Mouse (Mus musculus) testis, adult 2 months (tissue): ENCODE measurements around the gene Gcnt3. TPM values are rescaled to one million over a fixed set of nuclear protein-coding genes. Genes with fewer than 3 reads are reported as not detected.

Experiments used
- H3K27ac ChIP-seq: fragments of 200-500 bp; 2 replicates; pipeline ENCODE4 v1.5.1; 2012; ENCODE audit warnings: low read depth, low read length; ENCODE audit not compliant: control insufficient read depth, insufficient read depth
- H3K27me3 ChIP-seq: fragments of 200-500 bp; 2 replicates; pipeline ENCODE4 v1.6.1; 2012; ENCODE audit warnings: mild to moderate bottlenecking, low read length, moderate library complexity; ENCODE audit not compliant: control insufficient read depth, insufficient read depth
- H3K36me3 ChIP-seq: fragments of 200-500 bp; 2 replicates; pipeline ENCODE4 v1.6.1; 2012; ENCODE audit warnings: mild to moderate bottlenecking, low read length; ENCODE audit not compliant: control insufficient read depth, insufficient read depth
- H3K4me1 ChIP-seq: fragments of 200-500 bp; 2 replicates; pipeline ENCODE4 v1.6.1; 2012; ENCODE audit warnings: low read length; ENCODE audit not compliant: control insufficient read depth, insufficient read depth
- H3K4me3 ChIP-seq: fragments of 200-500 bp; 2 replicates; pipeline ENCODE4 v1.5.1; 2012; ENCODE audit warnings: low read depth, mild to moderate bottlenecking, low read length, moderate library complexity, mixed read lengths; ENCODE audit not compliant: control insufficient read depth
- CTCF ChIP-seq: fragments of 200-500 bp; IDR thresholded peaks from 2 replicates; pipeline ENCODE4 v1.5.1; 2012; ENCODE audit warnings: low read depth, mild to moderate bottlenecking, inconsistent platforms, low read length, moderate library complexity; ENCODE audit not compliant: control insufficient read depth, insufficient read depth, insufficient replicate concordance
- POLR2A ChIP-seq: fragments of 200-500 bp; IDR thresholded peaks from 2 replicates; pipeline ENCODE4 v1.6.1; 2012; ENCODE audit warnings: low read depth, mild to moderate bottlenecking, inconsistent platforms, low read length, moderate library complexity; ENCODE audit not compliant: control insufficient read depth
- polyA plus RNA-seq: library from polyadenylated mRNA; depleted of rRNA; stranded (reverse); fragments of >200 nt; gene quantifications from 2 replicates; pipeline ENCODE4 v1.2.3, GENCODE M21; 2012; rRNA removed

The Gcnt3 gene
- polyA plus RNA-seq, 1 experiment = 5.0 TPM

DNA sequence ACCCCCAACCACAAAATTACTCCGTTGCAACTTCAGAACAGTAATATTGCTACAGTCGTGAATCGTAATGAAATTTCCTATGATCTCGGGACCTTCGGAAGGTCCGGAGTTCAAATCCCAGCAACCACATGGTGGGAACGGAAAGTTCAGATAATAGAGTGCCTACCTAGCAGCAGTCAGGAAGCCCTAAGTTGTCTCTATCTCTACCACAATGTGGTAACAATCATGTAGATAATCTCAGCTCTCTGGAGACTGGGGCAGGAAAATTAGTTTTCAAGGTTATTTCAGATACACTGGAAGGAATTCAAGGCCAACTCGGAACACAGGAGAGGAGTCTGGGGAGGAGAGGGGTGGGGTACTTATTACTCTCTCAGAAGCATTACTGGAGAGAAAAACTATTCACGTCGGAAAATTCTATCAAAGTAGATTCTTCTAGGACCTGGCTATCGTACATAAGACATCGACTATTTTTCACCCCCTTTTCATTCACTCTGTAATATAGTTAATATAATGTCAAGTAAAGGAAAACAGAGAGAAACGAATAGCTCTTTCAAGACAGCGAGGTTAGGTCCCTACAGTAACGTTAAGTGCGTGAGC lies 49.1 kb downstream of the Gcnt3 start:
- no peak for TF ChIP-seq POLR2A
- TF ChIP-seq CTCF = no peak

GRCm38 (mm10) chr9:69987579-69987978 lies 50.3 kb downstream of the Gcnt3 start:
- peaks cover 4% of the 10 kb centered on the region; the same call in 1 of the 2 replicates for H3K4me1 ChIP-seq
- TF ChIP-seq CTCF (no peak), POLR2A (no peak)
- H3K27me3 ChIP-seq = no peaks in the 10 kb centered on the region

More for the DNA sequence above, 49.1 kb downstream of the Gcnt3 start:
- H3K27ac ChIP-seq = peak overlapping the region; percentile 78
- H3K4me1 ChIP-seq = peaks cover 4% of the 10 kb centered on the region; the same call in 1 of the 2 replicates
- H3K4me3 ChIP-seq = peak overlapping the region; percentile 97
- H3K27me3 ChIP-seq = no peaks in the 10 kb centered on the region
- no peaks in the 10 kb centered on the region for H3K36me3 ChIP-seq

DNA sequence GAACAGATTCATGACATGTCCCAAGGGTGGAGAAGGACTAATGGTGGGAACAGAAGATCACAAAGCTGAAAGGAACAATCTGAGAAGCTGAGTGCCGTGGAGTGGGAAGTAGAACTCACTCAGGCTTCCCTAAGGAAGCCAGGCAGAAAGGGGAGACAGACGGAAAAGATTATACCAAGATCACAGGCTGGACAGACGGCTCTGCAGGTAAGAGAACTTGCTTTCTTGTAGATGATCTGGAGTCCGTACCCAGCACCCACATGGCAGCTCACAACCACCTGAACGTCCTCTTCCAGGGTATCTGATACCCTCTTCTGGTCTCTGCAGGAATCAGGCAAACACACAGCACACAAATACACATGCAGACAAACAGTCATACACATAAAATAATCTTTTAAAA lies 51.3 kb downstream of the Gcnt3 start:
- peaks cover 4% of the 10 kb centered on the region; the same call in 1 of the 2 replicates for H3K4me1 ChIP-seq
- TF ChIP-seq CTCF = no peak
- TF ChIP-seq POLR2A = no peak

More at GRCm38 (mm10) chr9:69987579-69987978, 50.3 kb downstream of the Gcnt3 start:
- Histone ChIP-seq H3K36me3 (no peaks in the 10 kb centered on the region), H3K4me3 (no peak overlapping the region), H3K27ac (no peak overlapping the region)

DNA sequence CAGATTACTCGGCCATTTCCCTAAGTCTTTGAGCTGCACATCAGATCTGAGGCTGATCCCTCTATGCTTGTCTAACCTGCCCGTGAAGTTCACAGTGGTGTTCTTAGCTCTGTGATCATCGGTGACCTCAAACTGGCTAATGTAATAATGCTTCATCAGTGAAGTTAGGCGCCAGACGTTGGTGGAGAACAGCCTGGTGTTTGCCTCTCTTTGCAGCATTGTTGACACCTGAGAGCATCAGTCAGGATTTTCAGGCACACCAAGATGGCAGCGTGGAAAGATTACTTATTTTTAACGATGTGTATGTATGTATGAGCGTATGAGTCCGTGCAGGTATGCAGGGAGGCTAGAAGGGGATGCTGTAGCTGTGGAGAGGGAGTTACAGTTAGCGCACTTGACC lies 51.8 kb downstream of the Gcnt3 start:
- Histone ChIP-seq H3K36me3 (no peaks in the 10 kb centered on the region), H3K4me1 (peaks cover 4% of the 10 kb centered on the region; the same call in 1 of the 2 replicates), H3K27ac (no peak overlapping the region), H3K27me3 (no peaks in the 10 kb centered on the region), H3K4me3 (no peak overlapping the region)
- no peak for TF ChIP-seq CTCF
- TF ChIP-seq POLR2A = no peak

More for the DNA sequence above, 51.3 kb downstream of the Gcnt3 start:
- no peaks in the 10 kb centered on the region for H3K27me3 ChIP-seq
- no peak overlapping the region for H3K27ac ChIP-seq
- no peak overlapping the region for H3K4me3 ChIP-seq
- no peaks in the 10 kb centered on the region for H3K36me3 ChIP-seq

DNA sequence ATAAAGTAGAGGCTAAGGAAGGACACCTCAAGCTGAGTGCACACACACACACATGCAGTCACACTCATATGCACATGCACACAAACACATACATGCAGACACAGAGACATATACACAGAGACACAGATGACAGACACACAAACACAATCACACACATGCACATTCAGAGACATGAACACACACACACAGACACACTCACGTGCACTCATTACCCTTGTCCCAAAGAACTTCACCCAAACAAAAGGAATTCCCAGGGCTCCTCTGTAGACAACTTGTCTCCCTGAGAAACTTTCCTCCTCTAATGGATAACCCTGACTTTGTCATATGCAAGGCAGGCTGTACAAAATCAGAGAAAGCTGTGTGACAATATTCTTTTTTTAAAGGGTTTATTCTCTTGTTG lies 52.4 kb downstream of the Gcnt3 start:
- no peaks in the 10 kb centered on the region for H3K36me3 ChIP-seq
- no peak overlapping the region for H3K4me3 ChIP-seq
- TF ChIP-seq CTCF (no peak), POLR2A (no peak)
- peaks cover 4% of the 10 kb centered on the region; the same call in 1 of the 2 replicates for H3K4me1 ChIP-seq
- no peaks in the 10 kb centered on the region for H3K27me3 ChIP-seq
- H3K27ac ChIP-seq = no peak overlapping the region

Other genes starting within 250 kb of the Gcnt3 start
- gene Bnip2, start 48.6 kb downstream of the Gcnt3 start, polyA plus RNA-seq = 16.8 and 20.7 TPM in 2 replicates
- gene Gtf2a2, start 25.5 kb downstream of the Gcnt3 start, polyA plus RNA-seq = 164 and 206 TPM in 2 replicates
- 0.32 and 0.60 TPM in 2 replicates for gene Fam81a, start 104.5 kb upstream of the Gcnt3 start, polyA plus RNA-seq
- gene Myo1e, start 169.3 kb upstream of the Gcnt3 start, polyA plus RNA-seq = 2.3 and 2.6 TPM in 2 replicates